Mouse (Mus musculus) central nervous system, embryonic 11.5 days (tissue): Measurements from ENCODE around the gene Edn3. TPM values are rescaled to one million over a fixed set of nuclear protein-coding genes. Genes with fewer than 3 reads are reported as not detected.

Experiments used
- polyA plus RNA-seq: library from polyadenylated mRNA; depleted of rRNA; stranded (reverse); fragments of >200 nt; gene quantifications from 2 replicates; pipeline ENCODE4 v1.2.3, GENCODE M21; 2012; rRNA removed

Gene Edn3
- 3.5 and 8.0 TPM in 2 replicates for polyA plus RNA-seq

DNA sequence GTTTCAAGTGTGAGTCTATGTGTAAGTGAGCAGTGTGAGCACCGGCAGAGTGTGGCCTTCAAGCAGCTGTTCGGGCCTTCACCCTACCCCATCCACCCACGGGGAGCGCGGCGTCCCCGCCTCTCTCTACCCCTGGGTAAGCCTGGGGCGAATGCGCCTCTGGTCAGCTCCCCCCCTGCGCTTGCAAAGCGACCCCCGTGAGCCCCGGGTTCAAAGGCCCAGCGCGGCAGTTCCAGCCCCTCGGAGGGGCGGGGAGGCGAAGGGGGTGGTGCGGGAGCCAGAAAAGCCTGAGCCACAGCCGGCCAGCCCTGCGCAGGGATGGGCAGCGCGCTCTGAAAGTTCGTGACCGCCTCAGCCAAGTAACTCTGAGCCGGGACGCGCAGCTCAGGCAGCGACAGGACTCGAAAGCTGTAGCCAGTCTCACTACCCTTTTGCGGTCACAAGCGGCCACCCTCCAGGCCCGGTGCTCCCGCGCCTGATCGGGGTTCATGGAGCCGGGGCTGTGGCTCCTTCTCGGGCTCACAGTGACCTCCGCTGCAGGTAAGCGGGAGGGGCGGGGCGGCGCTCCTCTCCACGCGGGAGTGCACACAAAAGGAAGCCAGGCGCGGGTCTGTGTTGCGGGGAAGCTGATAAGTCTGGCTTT lies at the start of gene Edn3:
Edn3 (plus strand) TSS at position 141 of the 643 bp plus-strand sequence.

Other genes with a start within 250 kb of the Edn3 start
- gene Zfp831, start 117.1 kb upstream of the Edn3 start, polyA plus RNA-seq: under 0.01 and 0.01 TPM in 2 replicates
- 0.05 TPM in 1 of 2 replicates, not detected in the other for gene Gm14444, start 249.6 kb downstream of the Edn3 start, polyA plus RNA-seq